Mouse (Mus musculus) embryonic facial prominence, embryonic 11.5 days (tissue): ENCODE measurements around the gene Platr25. TPM values are rescaled to one million over a fixed set of nuclear protein-coding genes. Genes with fewer than 3 reads are reported as not detected.
"Not testable (repeated sequence)": the region's sequence is repeated elsewhere in the genome, so short reads cannot be mapped to it uniquely, and the experiment has no call there.

Source experiments
- ATAC-seq: fragments of 200-750 bp; cut with Nextera tagmentation; replicated peaks from 2 replicates; pipeline ENCODE4 v1.8.0; 2017; ENCODE audit warnings: low read depth; ENCODE audit not compliant: insufficient number of reproducible peaks, low FRiP score, low TSS enrichment
- DNase-seq: peaks from one replicate; pipeline ENCODE4 v3.0.0-alpha.2; 2015; ENCODE audit warnings: low spot score
- H3K27ac ChIP-seq: fragments of 300-500 bp; sonication (generic); replicated peaks from 2 replicates; pipeline ENCODE4 v1.5.1; 2014; ENCODE audit warnings: mild to moderate bottlenecking, low read depth, low read length, control low read depth
- H3K27me3 ChIP-seq: fragments of 300-500 bp; sonication (generic); 2 replicates; pipeline ENCODE4 v1.6.1; 2014; ENCODE audit warnings: mild to moderate bottlenecking, low read length, moderate library complexity, mixed read lengths; ENCODE audit not compliant: control insufficient read depth, insufficient read depth
- H3K36me3 ChIP-seq: fragments of 300-500 bp; sonication (generic); replicated peaks from 2 replicates; pipeline ENCODE4 v1.6.1; 2014; ENCODE audit warnings: low read depth, mild to moderate bottlenecking, low read length, moderate library complexity, mixed read lengths; ENCODE audit not compliant: control insufficient read depth, insufficient read depth
- H3K4me1 ChIP-seq: fragments of 300-500 bp; sonication (generic); 2 replicates; pipeline ENCODE4 v1.6.1; 2014; ENCODE audit warnings: low read length, mixed read lengths; ENCODE audit not compliant: control insufficient read depth, insufficient read depth
- H3K4me2 ChIP-seq: fragments of 300-500 bp; sonication (generic); 2 replicates; pipeline ENCODE4 v1.6.1; 2014; ENCODE audit warnings: low read depth, mild to moderate bottlenecking, control low read depth, low read length, moderate library complexity
- H3K4me3 ChIP-seq: fragments of 300-500 bp; sonication (generic); 2 replicates; pipeline ENCODE4 v1.5.1; 2014; ENCODE audit warnings: low read depth, low read length, control low read depth
- H3K9ac ChIP-seq: fragments of 300-500 bp; sonication (generic); replicated peaks from 2 replicates; pipeline ENCODE4 v1.6.1; 2014; ENCODE audit warnings: mild to moderate bottlenecking, control low read depth, low read length
- H3K9me3 ChIP-seq: fragments of 300-500 bp; sonication (generic); replicated peaks from 2 replicates; pipeline ENCODE4 v1.6.1; 2016; ENCODE audit warnings: mild to moderate bottlenecking, low read length, inconsistent platforms, mixed read lengths; ENCODE audit not compliant: control insufficient read depth
- WGBS: fragments of 180-500 bp; shearing (Covaris S2); extraction: QIAGEN DNeasy Blood & Tissue Kit; methylation state at CpG from one replicate; pipeline ENCODE4 v1.1.7; 2014; 5-methylcytosine and 5-hydroxymethylcytosine counted together
- polyA plus RNA-seq: library from polyadenylated mRNA; unstranded; fragments of >200 nt; fragmentation: Nextera tagmentation; extraction: Ambion mirVana; gene quantifications from 2 replicates; pipeline ENCODE4 v1.2.1, GENCODE M21; 2014

Gene Platr25
- polyA plus RNA-seq, 1 experiment from 2014 or later = 46.6 TPM

DNA sequence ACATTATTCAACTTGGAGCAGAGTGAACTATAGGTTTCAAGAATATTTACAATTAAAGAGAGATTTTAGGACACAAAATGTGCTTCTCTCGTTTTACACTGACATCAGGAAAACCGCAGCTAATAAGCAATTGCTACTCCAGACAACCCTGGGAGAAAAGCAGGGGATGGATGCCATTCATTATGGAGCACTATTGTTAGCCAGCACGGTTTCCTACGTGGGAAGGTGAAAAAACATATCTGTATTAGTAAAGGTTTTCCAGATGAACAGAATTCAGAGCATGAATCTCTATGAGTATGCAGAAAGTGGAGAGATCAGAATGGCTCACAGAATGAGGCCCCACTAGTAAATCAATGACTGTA, 75.2 kb downstream of the Platr25 start:
- not testable (repeated sequence) for H3K9ac ChIP-seq, H3K4me1 ChIP-seq

DNA sequence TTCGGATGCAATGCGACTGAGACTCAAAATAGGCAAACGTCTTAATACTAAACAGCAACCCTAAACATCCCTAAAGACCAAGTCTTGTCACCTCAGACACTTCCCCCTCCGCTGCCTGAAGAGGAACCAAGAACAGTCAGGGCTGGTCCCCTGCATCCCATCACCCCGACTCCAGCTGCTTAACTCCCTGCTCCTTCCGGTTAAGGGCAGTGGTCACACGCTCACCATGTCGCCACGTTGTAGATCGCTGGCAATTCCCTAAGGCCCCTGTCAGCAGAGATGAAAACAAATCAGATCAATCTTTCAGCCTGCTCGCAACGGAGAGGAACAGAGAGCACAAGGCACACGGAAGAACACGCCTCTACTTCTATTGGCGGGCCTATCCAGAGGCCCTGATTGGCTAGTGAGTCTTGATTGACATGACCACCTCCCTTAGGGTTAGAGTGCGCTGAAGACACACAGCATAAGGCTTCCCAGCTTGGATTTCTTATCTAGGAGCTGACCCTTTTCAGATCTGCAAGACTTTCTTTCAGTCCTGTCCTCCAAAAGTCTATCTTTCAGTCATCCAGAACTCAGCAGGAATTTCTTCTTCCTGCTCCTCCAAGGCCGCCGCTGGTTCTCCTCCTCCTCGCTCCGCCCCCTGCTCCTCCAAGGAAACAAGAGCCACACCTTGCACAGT, 75.8 kb downstream of the Platr25 start:
- not testable (repeated sequence) for H3K27ac ChIP-seq, H3K36me3 ChIP-seq

More for the DNA sequence above, 75.2 kb downstream of the Platr25 start:
- H3K9me3 ChIP-seq, H3K36me3 ChIP-seq, H3K27me3 ChIP-seq, ATAC-seq, H3K27ac ChIP-seq, DNase-seq, H3K4me2 ChIP-seq: not testable (repeated sequence)
- WGBS = 48% methylated on average over 4 of the region's 4 CpGs
- H3K4me3 ChIP-seq = peak overlapping the region; percentile 29

GRCm38 (mm10) chr13:62653369-62653743, 107.2 kb downstream of the Platr25 start:
- Histone ChIP-seq H3K9me3 (no peaks in the 10 kb centered on the region), H3K4me1 (no peaks in the 10 kb centered on the region), H3K4me2 (peak overlapping the region; percentile 33), H3K27ac (no peak overlapping the region), H3K9ac (peak overlapping the region; percentile 53), H3K4me3 (peak overlapping the region; percentile 46), H3K27me3 (no peaks in the 10 kb centered on the region), H3K36me3 (no peaks in the 10 kb centered on the region)
- ATAC-seq (peak; percentile 83), DNase-seq (no peak)
- WGBS = 27% methylated on average over 8 of the region's 8 CpGs

More for the DNA sequence above, 75.8 kb downstream of the Platr25 start:
- not testable (repeated sequence) for H3K9me3 ChIP-seq, H3K27me3 ChIP-seq, H3K4me1 ChIP-seq
- peak; percentile 52 for DNase-seq
- WGBS = 3% methylated on average over 17 of the region's 20 CpGs
- peak; percentile 99 for ATAC-seq
- Histone ChIP-seq H3K4me2 (peak overlapping the region; percentile 33), H3K4me3 (peak overlapping the region; percentile 33), H3K9ac (peak overlapping the region; percentile 39; the same call in 1 of the 2 replicates)

DNA sequence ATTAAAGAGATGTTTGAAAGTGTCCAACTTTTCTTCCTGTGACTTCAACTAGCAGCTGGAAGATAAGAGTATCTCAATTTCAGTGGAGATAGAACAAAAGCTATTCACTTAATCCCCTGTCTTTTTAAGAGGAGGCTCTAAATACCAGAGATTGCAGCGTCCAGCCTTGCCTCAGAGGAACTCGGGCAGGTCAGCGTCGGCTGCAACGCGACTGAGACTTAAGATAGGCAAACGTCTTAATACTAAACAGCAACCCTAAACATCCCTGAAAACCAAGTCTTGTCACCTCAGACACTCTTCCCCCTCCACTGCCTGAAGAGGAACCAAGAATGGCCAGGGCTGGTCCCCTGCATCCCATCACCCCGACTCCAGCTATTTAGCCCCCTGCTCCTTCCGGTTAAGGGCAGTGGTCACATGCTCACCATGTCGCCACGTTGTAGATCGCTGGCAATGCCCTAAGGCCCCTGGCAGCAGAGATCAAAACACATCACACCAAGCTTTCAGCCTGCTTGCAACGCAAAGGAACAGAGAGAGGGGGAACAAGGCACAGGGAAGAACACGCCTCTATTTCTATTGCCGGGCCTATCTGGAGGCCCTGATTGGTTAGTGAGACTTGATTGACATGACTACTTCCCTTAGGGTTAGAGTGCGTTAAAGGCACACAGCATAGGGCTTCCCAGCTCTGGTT, 107.7 kb downstream of the Platr25 start:
- not testable (repeated sequence) for H3K27me3 ChIP-seq, H3K36me3 ChIP-seq, H3K9me3 ChIP-seq, H3K27ac ChIP-seq, H3K4me1 ChIP-seq
- Histone ChIP-seq H3K9ac (peak overlapping the region; percentile 53), H3K4me3 (peak overlapping the region; percentile 46), H3K4me2 (peak overlapping the region; percentile 33)
- WGBS = under 1% methylated on average over 16 of the region's 16 CpGs
- DNase-seq (peak; percentile 82), ATAC-seq (peak; percentile 99)

DNA sequence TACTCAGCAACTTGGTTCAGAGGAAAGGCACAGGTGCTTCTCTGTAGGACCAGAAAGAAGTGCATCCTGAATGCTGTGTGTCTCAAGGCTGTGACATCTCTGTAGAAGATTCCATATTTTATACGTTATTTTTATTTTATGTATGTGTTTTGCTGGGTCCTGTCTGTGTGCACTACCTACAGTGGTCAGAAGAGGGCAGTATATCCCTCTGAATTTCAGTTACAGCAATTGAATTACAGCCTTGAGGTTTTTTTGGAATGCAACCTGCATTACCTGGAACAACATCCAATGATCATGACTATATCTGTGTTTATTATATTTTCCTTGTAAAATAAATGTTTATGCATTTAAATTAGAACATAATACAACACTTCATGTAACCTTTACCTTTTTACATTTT, 133.4 kb downstream of the Platr25 start:
- not testable (repeated sequence) for H3K27ac ChIP-seq, H3K4me1 ChIP-seq, H3K27me3 ChIP-seq, H3K9ac ChIP-seq, H3K9me3 ChIP-seq, ATAC-seq, H3K4me2 ChIP-seq, H3K36me3 ChIP-seq, H3K4me3 ChIP-seq
- DNase-seq = peak; percentile 56
- 39% methylated on average over 1 of the region's 1 CpGs for WGBS

GRCm38 (mm10) chr13:62624277-62624665, 136.2 kb downstream of the Platr25 start:
- Histone ChIP-seq H3K4me2 (0 out of 2 replicates have a peak overlapping the region, but pooled peaks have one; percentile 2), H3K4me3 (peak overlapping the region; percentile 33)
- H3K9ac ChIP-seq, H3K27ac ChIP-seq, DNase-seq, H3K36me3 ChIP-seq, H3K4me1 ChIP-seq, H3K27me3 ChIP-seq, H3K9me3 ChIP-seq: not testable (repeated sequence)
- ATAC-seq = peak; percentile 88
- 10% methylated on average over 7 of the region's 7 CpGs for WGBS

DNA sequence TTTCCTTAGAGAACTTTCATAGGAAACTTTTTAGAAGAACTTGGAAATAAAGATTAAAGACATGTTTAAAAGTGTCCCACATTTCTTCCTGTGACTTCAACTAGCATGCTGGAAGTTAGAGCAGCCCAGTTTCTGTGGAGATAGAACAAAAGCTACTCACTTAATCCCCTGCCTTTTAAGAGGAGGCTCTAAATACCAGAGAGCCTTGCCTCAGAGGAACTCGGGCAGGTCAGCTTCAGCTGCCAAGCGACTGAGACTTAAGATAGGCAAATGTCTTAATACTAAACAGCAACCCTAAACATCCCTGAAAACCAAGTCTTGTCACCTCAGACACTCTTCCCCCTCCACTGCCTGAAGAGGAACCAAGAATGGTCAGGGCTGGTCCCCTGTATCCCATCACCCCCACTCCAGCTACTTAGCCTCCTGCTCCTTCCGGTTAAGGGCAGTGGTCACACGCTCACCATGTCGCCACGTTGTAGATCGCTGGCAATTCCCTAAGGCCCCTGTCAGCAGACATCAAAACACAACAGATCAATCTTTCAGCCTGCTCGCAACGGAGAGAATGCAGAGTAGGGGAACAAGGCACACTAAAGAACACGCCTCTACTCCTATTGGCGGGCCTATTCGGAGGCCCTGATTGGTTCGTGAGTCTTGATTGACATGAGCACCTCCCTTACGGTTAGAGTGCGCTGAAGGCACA, 136.8 kb downstream of the Platr25 start, which contains the start of gene 6720489N17Rik:
6720489N17Rik (minus strand) TSS at position 606 of the 700 bp plus-strand sequence.
- H3K9me3 ChIP-seq, H3K27ac ChIP-seq, H3K36me3 ChIP-seq, H3K4me1 ChIP-seq, H3K27me3 ChIP-seq: not testable (repeated sequence)
- peak within 1 kb of the TSS; percentile 59 for H3K9ac ChIP-seq
- peak within 1 kb of the TSS; percentile 33 for H3K4me3 ChIP-seq
- peak; percentile 100 for ATAC-seq
- peak within 1 kb of the TSS; percentile 37 for H3K4me2 ChIP-seq
- WGBS = 1% methylated on average over 15 of the region's 15 CpGs
- peak; percentile 90 for DNase-seq
